16 mouse cellular contexts compared by ENCODE assay signal in the genomic region with DNA sequence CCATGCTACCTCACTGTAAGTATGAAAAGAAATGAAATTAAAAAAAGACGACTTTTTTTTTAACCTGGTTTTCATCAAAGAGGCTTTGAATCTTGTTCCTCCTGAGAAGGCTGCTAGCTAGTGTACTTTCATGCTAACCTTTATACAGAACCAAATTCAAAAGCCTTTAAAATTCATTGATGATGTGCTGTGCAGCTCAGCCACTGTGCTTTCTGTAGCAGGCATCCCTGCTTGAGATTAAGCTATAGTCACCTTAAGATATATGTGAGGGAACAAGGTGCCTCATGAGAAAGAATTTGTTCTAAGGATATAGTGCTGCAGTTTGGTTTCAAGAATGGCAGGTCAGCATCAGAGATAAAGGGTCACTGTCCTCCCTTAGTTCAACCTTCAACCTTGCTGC.
"Had no signal": no experiment of that assay in that cellular context is flagged by ENCODE, and none has a peak within 500 bp of the region (broad histone marks: within the 10 kb centered on the region; RNA-seq: fewer than 3 reads in every experiment).

No protein-coding gene starts in this region.

- H3K9me3 ChIP-seq: neural tube, embryonic 13.5 days; neural tube, embryonic 15.5 days; stomach, embryonic 15.5 days had no signal

- H3K9ac ChIP-seq: neural tube, embryonic 13.5 days; neural tube, embryonic 15.5 days; stomach, embryonic 15.5 days had no signal

- DNase-seq: retina, postnatal 1 day; right cerebral cortex, adult 18-20 months; right cerebral cortex, postnatal 14 days; right cerebral cortex, postnatal 25 days; right cerebral cortex, postnatal 4 days; spleen, adult 18-20 months; thymus, adult 18-20 months; thymus, adult 2 months; thymus, postnatal 14 days; thymus, postnatal 25 days; thymus, postnatal 36 days; thymus, postnatal 4 days had no signal

- H3K4me2 ChIP-seq: neural tube, embryonic 13.5 days; neural tube, embryonic 15.5 days; stomach, embryonic 15.5 days had no signal

- H3K27ac ChIP-seq: neural tube, embryonic 13.5 days; neural tube, embryonic 15.5 days; stomach, embryonic 15.5 days; stomach, postnatal 0 days had no signal

- H3K27me3 ChIP-seq: neural tube, embryonic 13.5 days; neural tube, embryonic 15.5 days; stomach, embryonic 15.5 days had no signal

- H3K36me3 ChIP-seq: neural tube, embryonic 13.5 days; neural tube, embryonic 15.5 days; stomach, embryonic 15.5 days had no signal

- H3K4me3 ChIP-seq: neural tube, embryonic 13.5 days; neural tube, embryonic 15.5 days; stomach, embryonic 15.5 days had no signal

- H3K4me1 ChIP-seq: neural tube, embryonic 13.5 days; neural tube, embryonic 15.5 days; stomach, embryonic 15.5 days had no signal
